Mouse (Mus musculus) erythroblast, embryonic 14.5 days (primary cell): ENCODE results near the gene Gtf2e1.

Experiments used
- GATA1 ChIP-seq: IDR thresholded peaks from 2 replicates; pipeline ENCODE4 v1.6.1; 2012; ENCODE audit warnings: low read length, inconsistent platforms, mixed read lengths
- TAL1 ChIP-seq: IDR thresholded peaks from 3 replicates; pipeline ENCODE4 v1.6.1; 2012; ENCODE audit warnings: low read length, inconsistent platforms, mixed read lengths

DNA sequence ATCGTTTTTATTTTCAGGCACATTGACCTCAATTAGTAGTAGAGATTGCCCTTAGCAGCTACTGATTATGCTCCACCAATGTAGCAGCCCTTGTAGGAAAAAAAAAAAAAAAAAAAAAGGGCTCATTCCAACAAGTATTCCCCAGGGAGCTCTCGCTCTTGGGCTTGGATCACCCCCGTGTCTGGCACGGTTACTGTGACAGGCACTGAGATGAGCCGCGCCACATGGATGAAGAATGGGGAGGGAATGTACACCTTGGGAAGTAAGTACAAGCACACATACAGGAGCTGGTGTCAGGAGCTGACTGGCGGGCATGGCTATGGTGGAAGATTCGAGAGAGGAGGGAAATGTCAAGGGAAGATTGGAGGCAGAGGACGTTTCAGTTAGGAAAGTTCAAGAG lies 41.0 kb downstream of the Gtf2e1 start:
- TF ChIP-seq GATA1, result no peak
- no peak for TF ChIP-seq TAL1
